ENCODE assay signal across 15 mouse cellular contexts in the genomic region with DNA sequence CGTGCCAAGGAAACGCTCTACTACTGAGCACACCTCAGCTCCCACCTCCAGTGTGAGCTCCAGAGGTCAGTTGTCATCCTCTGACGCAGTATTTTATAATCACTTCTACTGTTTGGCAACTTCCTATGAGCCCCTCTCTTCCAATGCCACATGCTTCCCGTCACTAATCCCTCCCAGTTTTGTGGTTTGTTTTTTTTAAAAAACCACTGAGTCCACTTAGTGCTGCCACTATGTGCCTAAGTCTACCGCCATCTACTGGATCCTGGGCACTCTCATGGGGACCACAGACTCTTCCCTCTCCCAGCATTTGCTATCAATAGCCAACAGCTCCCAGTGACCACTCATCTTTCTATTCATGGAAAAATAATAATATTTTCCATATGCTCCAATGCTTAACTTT. TPM values are rescaled to one million over a fixed set of nuclear protein-coding genes. Genes with fewer than 3 reads are reported as not detected.
DNase-seq lines count a peak whose midpoint lies in the region; ATAC-seq and TF ChIP-seq lines count a peak whose summit lies in the region.
"Had no signal": no experiment of that assay in that cellular context is flagged by ENCODE, and none has a peak within 500 bp of the region (broad histone marks: within the 10 kb centered on the region; RNA-seq: fewer than 3 reads in every experiment).

No protein-coding gene starts in this region.

- WGBS in midbrain, postnatal 0 days = 74% methylated on average over 5 of the region's 5 CpGs
- WGBS in midbrain, embryonic 15.5 days = 78% methylated on average over 5 of the region's 5 CpGs
- 61% methylated on average over 5 of the region's 5 CpGs for WGBS in embryonic facial prominence, embryonic 14.5 days

- 0 out of 2 replicates have a peak, but pooled peaks cover 3% of the 10 kb centered on the region for H3K36me3 ChIP-seq in midbrain, postnatal 0 days (ENCODE audit: insufficient read depth, low read length)
- H3K36me3 ChIP-seq in midbrain, embryonic 15.5 days (replicated peaks) = no peaks in the 10 kb centered on the region
- H3K36me3 ChIP-seq in embryonic facial prominence, embryonic 14.5 days (ENCODE audit: control insufficient read depth, insufficient read depth, low read length) = peaks cover 8% of the 10 kb centered on the region; the same call in 1 of the 2 replicates
- H3K36me3 ChIP-seq: forebrain, embryonic 15.5 days; G1E; limb, embryonic 10.5 days had no signal

- no peaks in the 10 kb centered on the region for H3K27me3 ChIP-seq in midbrain, postnatal 0 days (ENCODE audit: insufficient read depth, low read length)
- H3K27me3 ChIP-seq in midbrain, embryonic 15.5 days (replicated peaks) = no peaks in the 10 kb centered on the region
- H3K27me3 ChIP-seq in embryonic facial prominence, embryonic 14.5 days (replicated peaks; ENCODE audit: control insufficient read depth, insufficient read depth, low read length) = no peaks in the 10 kb centered on the region
- H3K27me3 ChIP-seq: forebrain, embryonic 15.5 days had no signal

- peak; percentile 60 for TF ChIP-seq CTCF in midbrain, postnatal 0 days (IDR thresholded peaks at IDR 0.05)

- H3K4me1 ChIP-seq in midbrain, postnatal 0 days (ENCODE audit: insufficient read depth, low read length) = no peaks in the 10 kb centered on the region
- no peaks in the 10 kb centered on the region for H3K4me1 ChIP-seq in midbrain, embryonic 15.5 days
- no peaks in the 10 kb centered on the region for H3K4me1 ChIP-seq in embryonic facial prominence, embryonic 14.5 days (ENCODE audit: control insufficient read depth, insufficient read depth, low read length)
- H3K4me1 ChIP-seq: limb, embryonic 10.5 days had no signal

- H3K4me2 ChIP-seq in midbrain, postnatal 0 days (ENCODE audit: low read depth, low read length, poor library complexity, severe bottlenecking) = no peak overlapping the region
- H3K4me2 ChIP-seq in midbrain, embryonic 15.5 days = no peak overlapping the region
- H3K4me2 ChIP-seq in embryonic facial prominence, embryonic 14.5 days (ENCODE audit: low read depth, low read length) = no peak overlapping the region
- H3K4me2 ChIP-seq: forebrain, embryonic 15.5 days; hindbrain, embryonic 14.5 days had no signal

- H3K9ac ChIP-seq in midbrain, postnatal 0 days (replicated peaks; ENCODE audit: low read length, poor library complexity, severe bottlenecking) = no peak overlapping the region
- H3K9ac ChIP-seq in midbrain, embryonic 15.5 days = no peak overlapping the region
- no peak overlapping the region for H3K9ac ChIP-seq in embryonic facial prominence, embryonic 14.5 days (ENCODE audit: low read depth, low read length)
- H3K9ac ChIP-seq: forebrain, embryonic 15.5 days; hindbrain, embryonic 14.5 days had no signal

- H3K27ac ChIP-seq in midbrain, postnatal 0 days (ENCODE audit: low read depth, low read length) = no peak overlapping the region
- H3K27ac ChIP-seq in midbrain, embryonic 15.5 days = no peak overlapping the region
- no peak overlapping the region for H3K27ac ChIP-seq in embryonic facial prominence, embryonic 14.5 days (replicated peaks; ENCODE audit: low read depth, low read length)
- H3K27ac ChIP-seq: forebrain, embryonic 15.5 days; hindbrain, embryonic 14.5 days; limb, embryonic 10.5 days had no signal

- DNase-seq in heart, adult 11 months = peak; percentile 76
- no peak for DNase-seq in heart, adult 18-20 months
- DNase-seq in midbrain, postnatal 0 days (ENCODE audit: low spot score) = peak; percentile 55
- DNase-seq in embryonic facial prominence, embryonic 14.5 days (ENCODE audit: low spot score) = peak; percentile 51
- no peak for DNase-seq in layer of hippocampus, adult 9-10 months (ENCODE audit: low spot score)
- no peak for DNase-seq in right cerebral cortex, postnatal 25 days
- DNase-seq: adrenal gland, postnatal 25 days; lung, postnatal 14 days had no signal

- no peaks in the 10 kb centered on the region for H3K9me3 ChIP-seq in midbrain, postnatal 0 days (ENCODE audit: low read length)
- no peaks in the 10 kb centered on the region for H3K9me3 ChIP-seq in midbrain, embryonic 15.5 days
- no peaks in the 10 kb centered on the region for H3K9me3 ChIP-seq in embryonic facial prominence, embryonic 14.5 days (ENCODE audit: control insufficient read depth, low read length)
- H3K9me3 ChIP-seq: forebrain, embryonic 15.5 days; G1E; limb, embryonic 10.5 days had no signal

- H3K4me3 ChIP-seq in midbrain, postnatal 0 days (ENCODE audit: low read depth, low read length) = no peak overlapping the region
- no peak overlapping the region for H3K4me3 ChIP-seq in midbrain, embryonic 15.5 days
- no peak overlapping the region for H3K4me3 ChIP-seq in embryonic facial prominence, embryonic 14.5 days (ENCODE audit: low read depth, low read length)
- H3K4me3 ChIP-seq: forebrain, embryonic 15.5 days; limb, embryonic 10.5 days had no signal

- ATAC-seq in midbrain, postnatal 0 days (ENCODE audit: low FRiP score) = no peak
- ATAC-seq in midbrain, embryonic 15.5 days (replicated peaks) = no peak
- ATAC-seq in embryonic facial prominence, embryonic 14.5 days (ENCODE audit: low read depth) = no peak
- no peak for ATAC-seq in cerebellum, adult (ENCODE audit: insufficient number of reproducible peaks, low FRiP score, low TSS enrichment)
- ATAC-seq: forebrain, embryonic 15.5 days had no signal

RNA-seq across cellular contexts. Expression of a gene that starts 12.2 kb away (rescaled TPM):
- total RNA-seq in heart, adult 18-20 months (2021) = 1 to 10 TPM; 3.0 to 3.2 TPM
- total RNA-seq in midbrain, postnatal 0 days (2014; rRNA removed) = 6.3 and 12.4 TPM in 2 replicates
- polyA plus RNA-seq in midbrain, postnatal 0 days (2015; fragmentation: Nextera tagmentation; extraction: Ambion mirVana) = 8.6 and 9.3 TPM in 2 replicates
- polyA plus RNA-seq in midbrain, embryonic 15.5 days (2015; fragmentation: Nextera tagmentation; extraction: Ambion mirVana) = 11.5 and 12.8 TPM in 2 replicates
- polyA plus RNA-seq in embryonic facial prominence, embryonic 14.5 days (2014; fragmentation: Nextera tagmentation; extraction: Ambion mirVana) = 12.9 TPM in 2 replicates

RNA-seq across cellular contexts. Expression of a gene that starts 20.1 kb away (rescaled TPM):
- total RNA-seq in heart, adult 18-20 months (2021) = not detected
- not detected in 2 replicates for total RNA-seq in midbrain, postnatal 0 days (2014; rRNA removed)
- not detected in 2 replicates for polyA plus RNA-seq in midbrain, postnatal 0 days (2015; fragmentation: Nextera tagmentation; extraction: Ambion mirVana)
- polyA plus RNA-seq in midbrain, embryonic 15.5 days (2015; fragmentation: Nextera tagmentation; extraction: Ambion mirVana) = not detected in 2 replicates
- polyA plus RNA-seq in embryonic facial prominence, embryonic 14.5 days (2014; fragmentation: Nextera tagmentation; extraction: Ambion mirVana) = not detected in 2 replicates
- total RNA-seq: adrenal gland, postnatal 25 days had no signal
- polyA plus RNA-seq: forebrain, embryonic 15.5 days; G1E; hindbrain, embryonic 14.5 days; limb, embryonic 10.5 days; stomach, embryonic 16.5 days had no signal

RNA-seq across cellular contexts. Expression of a gene that starts 35.5 kb away (rescaled TPM):
- 10 to 100 TPM in 1 of 2 experiments, 1 to 10 TPM in 1; 9.2 to 18.5 TPM for total RNA-seq in heart, adult 18-20 months (2021)
- 84.3 and 89.4 TPM in 2 replicates for total RNA-seq in midbrain, postnatal 0 days (2014; rRNA removed)
- 20.3 and 25.4 TPM in 2 replicates for polyA plus RNA-seq in midbrain, postnatal 0 days (2015; fragmentation: Nextera tagmentation; extraction: Ambion mirVana)
- polyA plus RNA-seq in midbrain, embryonic 15.5 days (2015; fragmentation: Nextera tagmentation; extraction: Ambion mirVana) = 36.6 and 41.6 TPM in 2 replicates
- 11.0 and 12.3 TPM in 2 replicates for polyA plus RNA-seq in embryonic facial prominence, embryonic 14.5 days (2014; fragmentation: Nextera tagmentation; extraction: Ambion mirVana)
- total RNA-seq: G1E had no signal
- polyA plus RNA-seq: G1E had no signal

Comparison
In these comparisons a context has a peak if more than half of its experiments do, and no peak if none do; other contexts are left out.
1. DNase-seq: peak in heart, adult 11 months (single experiment), midbrain, postnatal 0 days (single experiment) and embryonic facial prominence, embryonic 14.5 days (single experiment); none in heart, adult 18-20 months (0 of 2), layer of hippocampus, adult 9-10 months (single experiment) and right cerebral cortex, postnatal 25 days (single experiment).